Mouse (Mus musculus) lung, adult 2 months (tissue): ENCODE results near the gene Srf.

Source experiments
- CTCF ChIP-seq: fragments of 200-500 bp; IDR thresholded peaks from 2 replicates; pipeline ENCODE4 v1.5.1; 2011; ENCODE audit warnings: mild to moderate bottlenecking, low read length, control low read depth; ENCODE audit not compliant: insufficient read depth
- POLR2A ChIP-seq: fragments of 200-500 bp; IDR thresholded peaks from 2 replicates; pipeline ENCODE4 v1.6.1; 2011; ENCODE audit warnings: low read depth, mild to moderate bottlenecking, control low read depth, low read length, borderline replicate concordance; ENCODE audit errors: extremely low read depth

DNA sequence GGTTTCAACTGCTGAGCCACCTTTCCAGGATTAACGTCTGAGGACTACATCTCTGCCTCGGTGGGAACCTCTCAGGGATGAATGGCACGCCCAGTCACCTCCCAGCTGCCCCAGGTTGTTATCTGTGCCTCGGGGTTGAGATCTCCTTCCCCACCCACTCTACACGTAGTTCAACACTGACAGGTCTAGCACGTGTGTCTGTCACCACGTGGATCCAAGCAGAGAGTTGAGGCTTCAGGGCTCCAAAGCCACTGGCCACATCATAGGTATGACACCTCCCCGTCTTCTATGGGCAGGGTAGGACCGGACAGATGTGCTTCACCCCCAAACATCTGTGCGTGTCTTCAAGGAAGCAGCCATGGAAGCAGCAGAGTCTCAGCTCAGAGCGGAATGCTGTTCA is 42.0 kb upstream of the Srf start:
- no peak for TF ChIP-seq CTCF
- no peak for TF ChIP-seq POLR2A
